Comparison of ENCODE assay signal across 18 mouse cellular contexts in the genomic region with DNA sequence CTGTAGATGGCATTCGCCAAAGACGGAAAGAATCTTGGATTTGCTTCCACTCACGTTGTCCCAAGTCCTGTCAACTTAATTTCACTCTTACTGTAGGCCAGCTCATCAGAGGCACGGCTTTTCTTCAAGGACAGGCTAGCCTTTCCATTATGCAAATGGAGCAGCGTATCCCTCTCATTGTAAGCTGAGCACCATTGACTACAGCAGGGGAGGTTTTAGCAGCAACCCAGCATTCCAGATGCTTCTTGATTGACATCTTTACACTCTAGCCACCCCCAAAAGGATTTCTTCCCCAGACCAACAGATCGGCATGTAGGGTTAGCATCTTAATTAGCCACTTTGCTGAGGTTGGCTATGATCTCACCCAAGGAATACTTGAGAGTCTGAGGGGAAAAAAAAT.
DNase-seq lines count a peak whose midpoint lies in the region; ATAC-seq and TF ChIP-seq lines count a peak whose summit lies in the region.
"Had no signal": no experiment of that assay in that cellular context is flagged by ENCODE, and none has a peak within 500 bp of the region (broad histone marks: within the 10 kb centered on the region; RNA-seq: fewer than 3 reads in every experiment).

No protein-coding gene starts in this region.

- H3K27ac ChIP-seq in heart, embryonic 10.5 days: no peak overlapping the region
- H3K27ac ChIP-seq in kidney, postnatal 0 days: no peak overlapping the region
- no peak overlapping the region for H3K27ac ChIP-seq in kidney, embryonic 16.5 days (ENCODE audit: low read length)
- no peak overlapping the region for H3K27ac ChIP-seq in embryonic facial prominence, embryonic 14.5 days (replicated peaks; ENCODE audit: low read depth, low read length)
- H3K27ac ChIP-seq: embryonic facial prominence, embryonic 12.5 days; heart, embryonic 13.5 days; hindbrain, embryonic 15.5 days had no signal

- TF ChIP-seq CTCF in kidney, postnatal 0 days (IDR thresholded peaks at IDR 0.05; ENCODE audit: low read depth): no peak
- no peak for TF ChIP-seq CTCF in brain, embryonic 14.5 days (IDR thresholded peaks at IDR 0.05; ENCODE audit: borderline replicate concordance, extremely low read depth, insufficient read depth, insufficient read length)

- 67% methylated on average over 6 of the region's 6 CpGs for WGBS in heart, embryonic 10.5 days
- 51% methylated on average over 6 of the region's 6 CpGs for WGBS in kidney, postnatal 0 days
- 47% methylated on average over 6 of the region's 6 CpGs for WGBS in kidney, embryonic 16.5 days
- WGBS in embryonic facial prominence, embryonic 14.5 days: 39% methylated on average over 6 of the region's 6 CpGs

- no peaks in the 10 kb centered on the region for H3K4me1 ChIP-seq in heart, embryonic 10.5 days
- no peaks in the 10 kb centered on the region for H3K4me1 ChIP-seq in kidney, postnatal 0 days (replicated peaks; ENCODE audit: insufficient read depth, low read length)
- no peaks in the 10 kb centered on the region for H3K4me1 ChIP-seq in kidney, embryonic 16.5 days (ENCODE audit: insufficient read depth, low read length)
- no peaks in the 10 kb centered on the region for H3K4me1 ChIP-seq in embryonic facial prominence, embryonic 14.5 days (ENCODE audit: control insufficient read depth, insufficient read depth, low read length)
- H3K4me1 ChIP-seq: hindbrain, embryonic 15.5 days had no signal

- no peak overlapping the region for H3K4me3 ChIP-seq in heart, embryonic 10.5 days
- H3K4me3 ChIP-seq in kidney, postnatal 0 days (replicated peaks; ENCODE audit: low read depth, low read length): no peak overlapping the region
- H3K4me3 ChIP-seq in kidney, embryonic 16.5 days (ENCODE audit: low read length): no peak overlapping the region
- H3K4me3 ChIP-seq in embryonic facial prominence, embryonic 14.5 days (ENCODE audit: low read depth, low read length): no peak overlapping the region
- H3K4me3 ChIP-seq: embryonic facial prominence, embryonic 12.5 days; heart, embryonic 13.5 days; hindbrain, embryonic 15.5 days had no signal

- no peak for ATAC-seq in kidney, postnatal 0 days (replicated peaks; ENCODE audit: low FRiP score, low read depth)
- ATAC-seq in kidney, embryonic 16.5 days (ENCODE audit: low FRiP score, low TSS enrichment): no peak
- peak; percentile 30; the same call in 1 of the 2 replicates for ATAC-seq in embryonic facial prominence, embryonic 14.5 days (ENCODE audit: low read depth)
- ATAC-seq: forebrain, embryonic 16.5 days had no signal

- H3K4me2 ChIP-seq in kidney, postnatal 0 days (ENCODE audit: low read length): no peak overlapping the region
- H3K4me2 ChIP-seq in kidney, embryonic 16.5 days (replicated peaks; ENCODE audit: low read depth, low read length): no peak overlapping the region
- H3K4me2 ChIP-seq in embryonic facial prominence, embryonic 14.5 days (ENCODE audit: low read depth, low read length): no peak overlapping the region
- H3K4me2 ChIP-seq: embryonic facial prominence, embryonic 12.5 days; heart, embryonic 13.5 days; hindbrain, embryonic 15.5 days had no signal

- H3K36me3 ChIP-seq in heart, embryonic 10.5 days: no peaks in the 10 kb centered on the region
- no peaks in the 10 kb centered on the region for H3K36me3 ChIP-seq in kidney, postnatal 0 days (ENCODE audit: insufficient read depth, low read length)
- no peaks in the 10 kb centered on the region for H3K36me3 ChIP-seq in kidney, embryonic 16.5 days (ENCODE audit: insufficient read depth, low read length)
- no peaks in the 10 kb centered on the region for H3K36me3 ChIP-seq in embryonic facial prominence, embryonic 14.5 days (ENCODE audit: control insufficient read depth, insufficient read depth, low read length)
- H3K36me3 ChIP-seq: embryonic facial prominence, embryonic 12.5 days; heart, embryonic 13.5 days; hindbrain, embryonic 15.5 days had no signal

- H3K27me3 ChIP-seq in heart, embryonic 10.5 days (ENCODE audit: insufficient read depth, poor library complexity, severe bottlenecking): no peaks in the 10 kb centered on the region
- H3K27me3 ChIP-seq in kidney, postnatal 0 days (ENCODE audit: insufficient read depth, low read length): no peaks in the 10 kb centered on the region
- H3K27me3 ChIP-seq in kidney, embryonic 16.5 days (ENCODE audit: insufficient read depth, low read length): no peaks in the 10 kb centered on the region
- no peaks in the 10 kb centered on the region for H3K27me3 ChIP-seq in embryonic facial prominence, embryonic 14.5 days (replicated peaks; ENCODE audit: control insufficient read depth, insufficient read depth, low read length)
- H3K27me3 ChIP-seq: embryonic facial prominence, embryonic 12.5 days; heart, embryonic 13.5 days; hindbrain, embryonic 15.5 days had no signal

- H3K9ac ChIP-seq in kidney, postnatal 0 days (ENCODE audit: low read depth, low read length): no peak overlapping the region
- H3K9ac ChIP-seq in kidney, embryonic 16.5 days (replicated peaks; ENCODE audit: low read length): no peak overlapping the region
- H3K9ac ChIP-seq in embryonic facial prominence, embryonic 14.5 days (ENCODE audit: low read depth, low read length): no peak overlapping the region
- H3K9ac ChIP-seq: embryonic facial prominence, embryonic 12.5 days; heart, embryonic 13.5 days; hindbrain, embryonic 15.5 days had no signal

- no peak for TF ChIP-seq POLR2A in brain, embryonic 14.5 days (IDR thresholded peaks at IDR 0.05; ENCODE audit: borderline replicate concordance, extremely low read depth, insufficient read depth, insufficient read length, poor library complexity, severe bottlenecking)

- no peaks in the 10 kb centered on the region for H3K9me3 ChIP-seq in heart, embryonic 10.5 days
- no peaks in the 10 kb centered on the region for H3K9me3 ChIP-seq in kidney, postnatal 0 days (replicated peaks; ENCODE audit: low read length)
- no peaks in the 10 kb centered on the region for H3K9me3 ChIP-seq in kidney, embryonic 16.5 days (ENCODE audit: low read length)
- no peaks in the 10 kb centered on the region for H3K9me3 ChIP-seq in embryonic facial prominence, embryonic 14.5 days (ENCODE audit: control insufficient read depth, low read length)
- H3K9me3 ChIP-seq: embryonic facial prominence, embryonic 12.5 days; heart, embryonic 13.5 days; hindbrain, embryonic 15.5 days had no signal

- DNase-seq in heart, adult 11 months: peak; percentile 39
- no peak for DNase-seq in heart, embryonic 10.5 days (ENCODE audit: low spot score)
- DNase-seq in kidney, postnatal 0 days (ENCODE audit: low spot score): peak; percentile 30
- DNase-seq in brain, embryonic 14.5 days (ENCODE audit: low read depth): peak; percentile 69
- peak; percentile 51 for DNase-seq in embryonic facial prominence, embryonic 14.5 days (ENCODE audit: low spot score)
- no peak for DNase-seq in natural killer cell, adult 2 months (ENCODE audit: low spot score in 2 of 2)
- DNase-seq: adrenal gland, adult 2 months; adrenal gland, postnatal 25 days; cerebellum, adult 2 months; cerebellum, postnatal 10 days; gastrocnemius, postnatal 10 days; heart, postnatal 36 days; kidney, adult 11 months had no signal

Comparison
In these comparisons a context has a peak if more than half of its experiments do, and no peak if none do; other contexts are left out.
1. DNase-seq: peak in heart, adult 11 months (single experiment), kidney, postnatal 0 days (single experiment), brain, embryonic 14.5 days (single experiment) and embryonic facial prominence, embryonic 14.5 days (single experiment); none in heart, embryonic 10.5 days (single experiment) and natural killer cell, adult 2 months (0 of 2).